Mouse (Mus musculus) spleen, adult 2 months (tissue): Measurements from ENCODE around the gene Cdh16.

Experiments used
- CTCF ChIP-seq: fragments of 200-500 bp; IDR thresholded peaks from 2 replicates; pipeline ENCODE4 v1.5.1; 2011; ENCODE audit warnings: mild to moderate bottlenecking, inconsistent platforms; ENCODE audit not compliant: insufficient read depth, insufficient read length, insufficient replicate concordance; ENCODE audit errors: extremely low read depth
- POLR2A ChIP-seq: fragments of 200-500 bp; IDR thresholded peaks from 2 replicates; pipeline ENCODE4 v1.6.1; 2011; ENCODE audit warnings: low read depth, low read length, inconsistent platforms

DNA sequence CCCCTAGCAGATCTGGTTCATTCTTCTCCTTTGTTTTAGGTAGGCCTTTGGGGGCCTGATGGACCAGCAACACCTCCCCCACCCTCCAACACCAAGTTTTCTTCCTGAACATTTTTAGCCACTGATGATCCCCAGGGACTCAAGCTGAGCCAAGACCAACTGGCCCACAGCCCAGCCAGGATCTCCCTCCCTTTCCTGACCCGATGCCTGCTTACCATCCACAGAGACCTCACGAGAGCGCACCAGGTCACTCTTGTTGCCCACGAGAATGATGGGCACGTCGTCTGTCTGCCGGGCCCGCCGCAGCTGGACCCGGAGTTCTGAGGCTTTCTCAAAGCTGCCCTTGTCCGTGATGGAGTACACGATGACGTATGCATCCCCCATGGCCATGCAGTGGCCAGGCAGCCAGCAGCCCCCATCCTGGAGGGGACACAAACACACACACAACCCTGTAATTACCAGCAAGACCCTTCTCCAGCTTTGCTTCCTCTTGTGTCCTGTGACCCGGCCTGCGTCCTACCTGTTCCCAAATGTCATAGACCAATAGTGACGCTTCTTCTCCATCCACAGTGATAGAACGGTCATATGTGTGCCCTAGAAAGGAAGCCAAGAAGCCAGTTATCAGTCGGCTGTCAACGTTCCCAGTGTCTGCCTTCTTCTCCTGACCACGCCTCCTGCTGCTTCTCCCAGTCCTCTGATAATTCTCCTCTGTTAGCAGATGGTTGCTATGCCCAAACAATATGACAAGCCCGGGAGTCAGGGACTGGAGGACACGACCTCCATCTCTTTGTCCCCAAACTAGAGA, 5.3 kb upstream of the Cdh16 start:
- TF ChIP-seq CTCF = no peak
- TF ChIP-seq POLR2A = no peak
